Mouse (Mus musculus): Measurements from ENCODE around the gene Ndufa9.

GRCm38 (mm10) chr6:126794751-126795150 is 54.2 kb downstream of the Ndufa9 start:
- TF ChIP-seq POLR2A (IDR thresholded peaks at IDR 0.05; ENCODE audit: extremely low read depth, insufficient read depth, low read length): no peak
- no peak for TF ChIP-seq CTCF (IDR thresholded peaks at IDR 0.05; ENCODE audit: low read depth, low read length)
